Mouse (Mus musculus) kidney, postnatal 0 days (tissue): ENCODE results near the gene C330007P06Rik. TPM values are rescaled to one million over a fixed set of nuclear protein-coding genes. Genes with fewer than 3 reads are reported as not detected.
A peak's percentile ranks its signal among the peaks of the same experiment; 100 is the strongest.

Experiments
- ATAC-seq: fragments of 200-750 bp; cut with Nextera tagmentation; replicated peaks from 2 replicates; pipeline ENCODE4 v1.8.0; 2017; ENCODE audit warnings: low read depth, moderate number of reproducible peaks, moderate TSS enrichment, moderate library complexity; ENCODE audit not compliant: low FRiP score
- DNase-seq: peaks from one replicate; pipeline ENCODE4 v3.0.0-alpha.2; 2016; ENCODE audit warnings: low spot score
- H3K27ac ChIP-seq: fragments of 300-500 bp; sonication (generic); 2 replicates; pipeline ENCODE4 v1.5.1; 2014; ENCODE audit warnings: mild to moderate bottlenecking
- H3K27me3 ChIP-seq: fragments of 300-500 bp; sonication (generic); 2 replicates; pipeline ENCODE4 v1.6.1; 2014; ENCODE audit warnings: low read length, mixed read lengths; ENCODE audit not compliant: insufficient read depth
- H3K36me3 ChIP-seq: fragments of 300-500 bp; sonication (generic); 2 replicates; pipeline ENCODE4 v1.6.1; 2014; ENCODE audit warnings: low read length, mixed read lengths; ENCODE audit not compliant: insufficient read depth
- H3K4me1 ChIP-seq: fragments of 300-500 bp; sonication (generic); replicated peaks from 2 replicates; pipeline ENCODE4 v1.6.1; 2014; ENCODE audit warnings: antibody characterized with exemption, low read length, mixed read lengths; ENCODE audit not compliant: insufficient read depth
- H3K4me2 ChIP-seq: fragments of 300-500 bp; sonication (generic); 2 replicates; pipeline ENCODE4 v1.6.1; 2014; ENCODE audit warnings: mild to moderate bottlenecking, low read length, moderate library complexity, mixed read lengths
- H3K4me3 ChIP-seq: fragments of 300-500 bp; sonication (generic); replicated peaks from 2 replicates; pipeline ENCODE4 v1.5.1; 2014; ENCODE audit warnings: low read depth, low read length
- H3K9ac ChIP-seq: fragments of 300-500 bp; sonication (generic); 2 replicates; pipeline ENCODE4 v1.6.1; 2014; ENCODE audit warnings: low read depth, low read length
- H3K9me3 ChIP-seq: fragments of 300-500 bp; sonication (generic); replicated peaks from 2 replicates; pipeline ENCODE4 v1.6.1; 2016; ENCODE audit warnings: low read length, inconsistent platforms, mixed read lengths
- CTCF ChIP-seq: IDR thresholded peaks from 2 replicates; pipeline ENCODE4 v1.5.1; 2016; ENCODE audit warnings: antibody characterized with exemption, low read depth, mild to moderate bottlenecking, moderate library complexity
- WGBS: fragments of 180-500 bp; shearing (Covaris S2); extraction: QIAGEN DNeasy Blood & Tissue Kit; methylation state at CpG from one replicate; pipeline ENCODE4 v1.1.7; 2014; 5-methylcytosine and 5-hydroxymethylcytosine counted together
- polyA plus RNA-seq: library from polyadenylated mRNA; unstranded; fragments of >200 nt; fragmentation: Nextera tagmentation; extraction: Ambion mirVana; gene quantifications from 2 replicates; pipeline ENCODE4 v1.2.1, GENCODE M21; 2015

Gene C330007P06Rik
- polyA plus RNA-seq, 1 experiment from 2014 or later: 22.5 TPM

- Histone ChIP-seq H3K27ac (peak overlapping the region; percentile 71), H3K4me1 (no peaks in the 10 kb centered on the region), H3K4me2 (peak overlapping the region; percentile 43), H3K9me3 (no peaks in the 10 kb centered on the region), H3K27me3 (no peaks in the 10 kb centered on the region), H3K9ac (no peak overlapping the region), H3K36me3 (no peaks in the 10 kb centered on the region), H3K4me3 (0 out of 2 replicates have a peak overlapping the region, but pooled peaks have one; percentile 5)
- DNase-seq: no peak
- WGBS: 37% methylated on average over 8 of the region's 8 CpGs
- TF ChIP-seq CTCF: no peak
- ATAC-seq: peak; percentile 33; the same call in 1 of the 2 replicates
Measured at GRCm38 (mm10) chrX:36816368-36816899, 57.5 kb downstream of the C330007P06Rik start.

GRCm38 (mm10) chrX:36815439-36815838, 58.5 kb downstream of the C330007P06Rik start:
- Histone ChIP-seq H3K27ac (peak overlapping the region; percentile 71; the same call in 1 of the 2 replicates), H3K4me3 (no peak overlapping the region), H3K27me3 (no peaks in the 10 kb centered on the region), H3K9me3 (no peaks in the 10 kb centered on the region), H3K4me1 (no peaks in the 10 kb centered on the region), H3K36me3 (no peaks in the 10 kb centered on the region), H3K4me2 (no peak overlapping the region), H3K9ac (no peak overlapping the region)
- WGBS: 49% methylated on average over 3 of the region's 4 CpGs
- TF ChIP-seq CTCF: no peak
- DNase-seq: no peak
- ATAC-seq: no peak

- Histone ChIP-seq H3K9ac (no peak overlapping the region), H3K27me3 (no peaks in the 10 kb centered on the region), H3K9me3 (no peaks in the 10 kb centered on the region), H3K4me2 (no peak overlapping the region), H3K4me1 (no peaks in the 10 kb centered on the region), H3K4me3 (no peak overlapping the region), H3K27ac (peak overlapping the region; percentile 71), H3K36me3 (no peaks in the 10 kb centered on the region)
- WGBS: 75% methylated on average over 4 of the region's 4 CpGs
- ATAC-seq: no peak
- no peak for DNase-seq
- no peak for TF ChIP-seq CTCF
Measured at GRCm38 (mm10) chrX:36815022-36815421, 58.9 kb downstream of the C330007P06Rik start.

GRCm38 (mm10) chrX:36814161-36814836, 59.6 kb downstream of the C330007P06Rik start:
- 54% methylated on average over 8 of the region's 8 CpGs for WGBS
- Histone ChIP-seq H3K4me1 (no peaks in the 10 kb centered on the region), H3K9me3 (no peaks in the 10 kb centered on the region), H3K36me3 (no peaks in the 10 kb centered on the region), H3K9ac (no peak overlapping the region), H3K27ac (peak overlapping the region; percentile 71), H3K27me3 (no peaks in the 10 kb centered on the region), H3K4me3 (no peak overlapping the region), H3K4me2 (no peak overlapping the region)
- no peak for DNase-seq
- peak; percentile 79 for ATAC-seq
- no peak for TF ChIP-seq CTCF

- 38% methylated on average over 5 of the region's 5 CpGs for WGBS
- no peak overlapping the region for H3K4me3 ChIP-seq
- no peaks in the 10 kb centered on the region for H3K4me1 ChIP-seq
- DNase-seq (no peak), ATAC-seq (no peak)
- no peak overlapping the region for H3K27ac ChIP-seq
- TF ChIP-seq CTCF: peak; percentile 71
- H3K9ac ChIP-seq: no peak overlapping the region
- no peaks in the 10 kb centered on the region for H3K36me3 ChIP-seq
- H3K27me3 ChIP-seq: no peaks in the 10 kb centered on the region
- H3K9me3 ChIP-seq: no peaks in the 10 kb centered on the region
- no peak overlapping the region for H3K4me2 ChIP-seq
Measured at GRCm38 (mm10) chrX:36811377-36811776, 62.5 kb downstream of the C330007P06Rik start.

- no peak for TF ChIP-seq CTCF
- no peaks in the 10 kb centered on the region for H3K9me3 ChIP-seq
- no peaks in the 10 kb centered on the region for H3K27me3 ChIP-seq
- H3K27ac ChIP-seq: 0 out of 2 replicates have a peak overlapping the region, but pooled peaks have one; percentile 77
- 0 out of 2 replicates have a peak overlapping the region, but pooled peaks have one; percentile 9 for H3K4me3 ChIP-seq
- no peak for ATAC-seq
- DNase-seq: no peak
- WGBS: 70% methylated on average over 6 of the region's 6 CpGs
- no peak overlapping the region for H3K9ac ChIP-seq
- H3K36me3 ChIP-seq: no peaks in the 10 kb centered on the region
- no peaks in the 10 kb centered on the region for H3K4me1 ChIP-seq
- H3K4me2 ChIP-seq: peak overlapping the region; percentile 42; the same call in 1 of the 2 replicates
Measured at GRCm38 (mm10) chrX:36808318-36808683, 65.6 kb downstream of the C330007P06Rik start.
